ENCODE assay signal across 23 mouse cellular contexts in genomic region chr6:89294621-89295020, GRCm38 (mm10).
"Had no signal": no experiment of that assay in that cellular context is flagged by ENCODE, and none has a peak within 500 bp of the region (broad histone marks: within the 10 kb centered on the region; RNA-seq: fewer than 3 reads in every experiment).

No protein-coding gene starts in this region.

- H3K4me1 ChIP-seq: kidney, embryonic 15.5 days; limb, embryonic 15.5 days; liver, embryonic 13.5 days had no signal

- DNase-seq: kidney, adult 11 months; kidney, adult 8-10 months; kidney, postnatal 10 days; kidney, postnatal 36 days; left cerebral cortex, postnatal 4 days; liver, embryonic 13.5 days; lung, adult 18-20 months; lung, postnatal 10 days; lung, postnatal 36 days; retina, postnatal 1 day; right cerebral cortex, postnatal 25 days; spleen, adult 18-20 months; thymus, postnatal 25 days had no signal

- ATAC-seq: midbrain, embryonic 13.5 days; midbrain, embryonic 16.5 days had no signal

- H3K4me3 ChIP-seq: kidney, embryonic 15.5 days; limb, embryonic 12.5 days; limb, embryonic 15.5 days; liver, embryonic 13.5 days; lung, embryonic 15.5 days; midbrain, embryonic 10.5 days; midbrain, embryonic 13.5 days; myocyte; neural tube, embryonic 13.5 days had no signal

- H3K27ac ChIP-seq: kidney, embryonic 15.5 days; limb, embryonic 12.5 days; limb, embryonic 15.5 days; liver, embryonic 13.5 days; lung, embryonic 15.5 days; midbrain, embryonic 10.5 days; midbrain, embryonic 13.5 days; neural tube, embryonic 13.5 days; stomach, postnatal 0 days had no signal

- H3K4me2 ChIP-seq: kidney, embryonic 15.5 days; limb, embryonic 12.5 days; limb, embryonic 15.5 days; liver, embryonic 13.5 days; lung, embryonic 15.5 days; midbrain, embryonic 13.5 days; neural tube, embryonic 13.5 days had no signal

- H3K9me3 ChIP-seq: kidney, embryonic 15.5 days; limb, embryonic 12.5 days; limb, embryonic 15.5 days; liver, embryonic 13.5 days; lung, embryonic 15.5 days; midbrain, embryonic 10.5 days; midbrain, embryonic 13.5 days; neural tube, embryonic 13.5 days had no signal

- H3K27me3 ChIP-seq: kidney, embryonic 15.5 days; limb, embryonic 12.5 days; limb, embryonic 15.5 days; lung, embryonic 15.5 days; neural tube, embryonic 13.5 days had no signal

- H3K36me3 ChIP-seq: kidney, embryonic 15.5 days; limb, embryonic 12.5 days; limb, embryonic 15.5 days; liver, embryonic 13.5 days; lung, embryonic 15.5 days; midbrain, embryonic 10.5 days; midbrain, embryonic 13.5 days; neural tube, embryonic 13.5 days had no signal

- H3K9ac ChIP-seq: kidney, embryonic 15.5 days; limb, embryonic 12.5 days; limb, embryonic 15.5 days; liver, embryonic 13.5 days; lung, embryonic 15.5 days; midbrain, embryonic 13.5 days; neural tube, embryonic 13.5 days had no signal
